Mouse (Mus musculus): ENCODE measurements around the gene Zfp106.

DNA sequence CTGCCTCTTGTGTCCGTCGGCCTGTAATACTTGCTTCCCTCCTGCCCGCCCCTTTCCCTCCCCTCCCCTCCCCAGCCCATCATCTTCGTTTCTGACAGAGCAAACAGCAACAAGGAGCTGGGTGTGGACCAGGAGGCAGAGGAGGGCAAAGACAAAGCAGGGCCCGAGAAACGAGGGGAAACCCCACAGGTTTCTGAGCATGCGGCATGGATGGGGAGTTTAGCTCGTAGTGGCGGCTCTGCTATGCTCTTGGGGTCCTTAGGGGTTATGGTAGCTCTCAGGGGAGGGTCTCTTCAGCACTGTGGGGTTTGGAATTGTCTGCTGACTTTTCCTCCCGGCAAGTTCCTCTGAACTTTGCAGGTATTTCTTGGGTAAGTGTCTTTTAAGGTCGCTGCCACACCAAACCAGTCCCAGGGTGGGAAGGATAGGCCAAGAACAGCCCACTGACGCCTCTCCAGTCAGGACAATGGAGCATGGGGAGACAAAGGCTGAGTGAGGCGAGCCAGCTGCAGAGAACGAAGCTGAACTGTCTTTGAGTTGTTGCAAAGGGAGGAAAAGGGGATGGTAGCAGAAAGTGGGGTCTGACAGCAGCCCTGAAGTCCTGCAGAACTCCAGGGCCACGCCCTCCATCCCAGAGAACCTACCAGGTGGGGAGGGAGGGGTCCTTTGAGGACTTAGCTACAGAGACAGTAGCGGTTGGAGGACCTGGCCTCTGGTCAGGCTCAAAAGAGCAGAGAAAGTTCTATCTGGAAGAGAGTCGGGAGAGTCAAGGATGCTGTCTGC, 62.3 kb downstream of the Zfp106 start:
- TF ChIP-seq CTCF (IDR thresholded peaks at IDR 0.05; ENCODE audit: control insufficient read depth, insufficient read depth, insufficient replicate concordance, low read depth, low read length) (no peak), POLR2A (IDR thresholded peaks at IDR 0.05; ENCODE audit: control insufficient read depth, low read depth, low read length) (no peak)

All from testis, adult 2 months (tissue).